ENCODE assay signal across 15 mouse cellular contexts in the genomic region with DNA sequence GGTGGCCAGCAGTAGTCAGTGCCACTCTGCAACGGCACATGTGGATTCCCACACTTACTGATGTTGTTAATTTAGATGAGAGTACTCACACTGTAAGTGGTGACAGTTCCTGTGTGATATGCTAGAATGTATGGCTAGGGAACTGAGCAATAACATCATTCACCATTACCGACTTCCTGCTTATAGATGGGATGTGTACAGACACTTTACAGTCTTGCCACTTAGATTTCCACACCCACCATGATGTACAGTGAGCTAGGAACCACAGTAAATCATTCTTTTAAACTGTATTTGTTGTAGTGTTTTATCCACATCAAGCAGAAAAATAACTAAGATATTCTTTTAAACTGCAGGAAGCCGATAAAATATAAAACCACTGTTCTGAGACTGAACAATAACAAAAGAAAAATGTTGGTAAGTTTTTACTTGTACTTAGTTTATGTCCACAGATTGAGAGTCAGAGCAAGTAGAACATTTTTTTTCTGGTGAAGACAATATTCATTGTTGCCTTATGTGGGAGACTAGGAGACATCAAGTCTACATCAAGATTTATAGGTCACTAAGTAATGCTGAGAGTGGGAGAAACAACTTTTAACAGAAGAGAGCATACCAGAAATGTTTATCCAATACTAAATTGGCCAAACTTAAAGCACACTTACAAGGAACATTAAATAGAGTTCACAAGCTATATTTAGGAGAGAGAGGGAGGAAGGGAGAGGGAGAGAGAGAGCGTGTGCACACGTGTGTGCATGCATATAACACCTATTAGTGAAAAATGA.
"Had no signal": no experiment of that assay in that cellular context is flagged by ENCODE, and none has a peak within 500 bp of the region (broad histone marks: within the 10 kb centered on the region; RNA-seq: fewer than 3 reads in every experiment).

No protein-coding gene starts in this region.

- H3K27me3 ChIP-seq: neural tube, embryonic 15.5 days; stomach, embryonic 15.5 days had no signal

- H3K9ac ChIP-seq: neural tube, embryonic 15.5 days; stomach, embryonic 15.5 days had no signal

- DNase-seq: retina, postnatal 1 day; right cerebral cortex, adult 18-20 months; right cerebral cortex, postnatal 14 days; right cerebral cortex, postnatal 25 days; right cerebral cortex, postnatal 4 days; spleen, adult 18-20 months; thymus, adult 18-20 months; thymus, adult 2 months; thymus, postnatal 14 days; thymus, postnatal 25 days; thymus, postnatal 36 days; thymus, postnatal 4 days had no signal

- H3K4me1 ChIP-seq: neural tube, embryonic 15.5 days; stomach, embryonic 15.5 days had no signal

- H3K27ac ChIP-seq: neural tube, embryonic 15.5 days; stomach, embryonic 15.5 days; stomach, postnatal 0 days had no signal

- H3K36me3 ChIP-seq: neural tube, embryonic 15.5 days; stomach, embryonic 15.5 days had no signal

- H3K4me2 ChIP-seq: neural tube, embryonic 15.5 days; stomach, embryonic 15.5 days had no signal

- H3K9me3 ChIP-seq: neural tube, embryonic 15.5 days; stomach, embryonic 15.5 days had no signal

- H3K4me3 ChIP-seq: neural tube, embryonic 15.5 days; stomach, embryonic 15.5 days had no signal
